Mouse (Mus musculus): ENCODE measurements around the gene Gm6509. TPM values are rescaled to one million over a fixed set of nuclear protein-coding genes. Genes with fewer than 3 reads are reported as not detected.

The Gm6509 gene
- total RNA-seq (2023; ENCODE audit: inconsistent age) = not detected in 4 replicates

GRCm38 (mm10) chr5:94623679-94624078 is at the start of gene Gm6509:
Gene Gm6509, plus strand, starts transcription at chr5:94623979.

GRCm38 (mm10) chr5:94616242-94616641 is 7.5 kb upstream of the Gm6509 start, which contains the start of gene Gm3147:
Gene Gm3147, minus strand, starts transcription at chr5:94616342.

GRCm38 (mm10) chr5:94648082-94648481 is 24.3 kb downstream of the Gm6509 start, which contains the start of gene Gm6205:
Gene Gm6205, plus strand, starts transcription at chr5:94648382.

Other genes starting within 250 kb of the Gm6509 start
- gene Gm7682, start 178.2 kb upstream of the Gm6509 start, total RNA-seq (2023; ENCODE audit: inconsistent age) = not detected in 4 replicates
- not detected in 4 replicates for gene Gm3139, start 97.7 kb upstream of the Gm6509 start, total RNA-seq (2023; ENCODE audit: inconsistent age)
- gene Gm3147, start 7.6 kb upstream of the Gm6509 start, total RNA-seq (2023; ENCODE audit: inconsistent age) = not detected in 4 replicates
- gene Gm6205, start 24.4 kb downstream of the Gm6509 start, total RNA-seq (2023; ENCODE audit: inconsistent age) = not detected in 4 replicates
- gene Gm3183, start 241.5 kb downstream of the Gm6509 start, total RNA-seq (2023; ENCODE audit: inconsistent age) = not detected in 4 replicates

All from B cell, adult (primary cell).